Mouse (Mus musculus): ENCODE measurements around the gene Olfr1141. TPM values are rescaled to one million over a fixed set of nuclear protein-coding genes. Genes with fewer than 3 reads are reported as not detected.

The Olfr1141 gene
- polyA plus RNA-seq, 1 experiment: not detected

GRCm38 (mm10) chr2:87739878-87740277 lies 13.9 kb downstream of the Olfr1141 start, which contains the start of gene Olfr1138:
TSS of gene Olfr1138 (minus strand) at chr2:87739978.
- TF ChIP-seq MYOG (IDR thresholded peaks at IDR 0.05; ENCODE audit: control insufficient read depth, extremely low read depth, insufficient read length) (no peak), MYOD1 (IDR thresholded peaks at IDR 0.05; ENCODE audit: control insufficient read depth, insufficient read length, low read depth) (no peak), FOSL1 (IDR thresholded peaks at IDR 0.05; ENCODE audit: insufficient read depth, low read length, poor library complexity, severe bottlenecking) (no peak), MAX (IDR thresholded peaks at IDR 0.05) (no peak), CTCF (IDR thresholded peaks at IDR 0.05; ENCODE audit: control insufficient read depth, insufficient read depth, insufficient read length) (no peak), USF1 (IDR thresholded peaks at IDR 0.05; ENCODE audit: low read depth) (no peak), CEBPB (IDR thresholded peaks at IDR 0.05; ENCODE audit: low read depth) (no peak)
- H3K79me2 ChIP-seq (ENCODE audit: control insufficient read depth, insufficient read depth): no peaks in the 10 kb centered on the region
- no peak within 1 kb of the TSS for H3K4me3 ChIP-seq (ENCODE audit: insufficient read depth, poor library complexity, severe bottlenecking)
- H3K27me3 ChIP-seq (ENCODE audit: control insufficient read depth, insufficient read depth, insufficient read length): no peaks in the 10 kb centered on the region
- no peak within 1 kb of the TSS for H3ac ChIP-seq (ENCODE audit: control insufficient read depth, insufficient read length, low read depth)
- H3K79me3 ChIP-seq (ENCODE audit: low read depth): no peaks in the 10 kb centered on the region
- no peaks in the 10 kb centered on the region for H3K36me3 ChIP-seq (ENCODE audit: control insufficient read depth, insufficient read depth)

- no peak within 1 kb of the TSS for H3ac ChIP-seq (ENCODE audit: control insufficient read depth, insufficient read length, low read depth)
- H3K36me3 ChIP-seq (ENCODE audit: control insufficient read depth, insufficient read depth): no peaks in the 10 kb centered on the region
- no peak for TF ChIP-seq MYOD1 (IDR thresholded peaks at IDR 0.05; ENCODE audit: control insufficient read depth, insufficient read length, low read depth)
- no peak for TF ChIP-seq MAX (IDR thresholded peaks at IDR 0.05)
- no peak for TF ChIP-seq FOSL1 (IDR thresholded peaks at IDR 0.05; ENCODE audit: insufficient read depth, low read length, poor library complexity, severe bottlenecking)
- TF ChIP-seq CTCF (IDR thresholded peaks at IDR 0.05; ENCODE audit: control insufficient read depth, insufficient read depth, insufficient read length): no peak
- TF ChIP-seq MYOG (IDR thresholded peaks at IDR 0.05; ENCODE audit: control insufficient read depth, extremely low read depth, insufficient read length): no peak
- no peaks in the 10 kb centered on the region for H3K27me3 ChIP-seq (ENCODE audit: control insufficient read depth, insufficient read depth, insufficient read length)
- H3K79me3 ChIP-seq (ENCODE audit: low read depth): no peaks in the 10 kb centered on the region
- H3K4me3 ChIP-seq (ENCODE audit: insufficient read depth, poor library complexity, severe bottlenecking): no peak within 1 kb of the TSS
- H3K79me2 ChIP-seq (ENCODE audit: control insufficient read depth, insufficient read depth): no peaks in the 10 kb centered on the region
Measured at GRCm38 (mm10) chr2:87713079-87713478, 40.7 kb downstream of the Olfr1141 start, which contains the start of gene Olfr1137. TSS of gene Olfr1137 (minus strand) at chr2:87713179.

Other genes with a start within 250 kb of the Olfr1141 start
- gene Pramel6, start 247.4 kb downstream of the Olfr1141 start, polyA plus RNA-seq (2012; fragmentation: generic; extraction: Trizol): not detected
- not detected for gene Olfr153, start 222.2 kb downstream of the Olfr1141 start, polyA plus RNA-seq (2012; fragmentation: generic; extraction: Trizol)
- not detected for gene Olfr1128, start 208.4 kb downstream of the Olfr1141 start, polyA plus RNA-seq (2012; fragmentation: generic; extraction: Trizol)
- gene Olfr1129, start 180.1 kb downstream of the Olfr1141 start, polyA plus RNA-seq (2012; fragmentation: generic; extraction: Trizol): not detected
- gene Olfr1130, start 147.8 kb downstream of the Olfr1141 start, polyA plus RNA-seq (2012; fragmentation: generic; extraction: Trizol): not detected
- not detected for gene Olfr1131, start 126.9 kb downstream of the Olfr1141 start, polyA plus RNA-seq (2012; fragmentation: generic; extraction: Trizol)
- gene Olfr1132, start 116.5 kb downstream of the Olfr1141 start, polyA plus RNA-seq (2012; fragmentation: generic; extraction: Trizol): not detected
- not detected for gene Olfr1133, start 106.6 kb downstream of the Olfr1141 start, polyA plus RNA-seq (2012; fragmentation: generic; extraction: Trizol)
- gene Olfr1134, start 95.5 kb downstream of the Olfr1141 start, polyA plus RNA-seq (2012; fragmentation: generic; extraction: Trizol): not detected
- gene Olfr1135, start 80.3 kb downstream of the Olfr1141 start, polyA plus RNA-seq (2012; fragmentation: generic; extraction: Trizol): not detected
- gene Olfr1136, start 60.0 kb downstream of the Olfr1141 start, polyA plus RNA-seq (2012; fragmentation: generic; extraction: Trizol): not detected
- not detected for gene Olfr1137, start 40.8 kb downstream of the Olfr1141 start, polyA plus RNA-seq (2012; fragmentation: generic; extraction: Trizol)
- not detected for gene Olfr1138, start 14.0 kb downstream of the Olfr1141 start, polyA plus RNA-seq (2012; fragmentation: generic; extraction: Trizol)
- gene Olfr1140, start 10.2 kb downstream of the Olfr1141 start, polyA plus RNA-seq (2012; fragmentation: generic; extraction: Trizol): not detected
- not detected for gene Olfr152, start 25.5 kb upstream of the Olfr1141 start, polyA plus RNA-seq (2012; fragmentation: generic; extraction: Trizol)
- not detected for gene Olfr1143, start 46.6 kb upstream of the Olfr1141 start, polyA plus RNA-seq (2012; fragmentation: generic; extraction: Trizol)
- gene Olfr1145, start 55.8 kb upstream of the Olfr1141 start, polyA plus RNA-seq (2012; fragmentation: generic; extraction: Trizol): not detected
- gene Olfr1148, start 76.5 kb upstream of the Olfr1141 start, polyA plus RNA-seq (2012; fragmentation: generic; extraction: Trizol): not detected
- not detected for gene Olfr1150-ps1, start 90.0 kb upstream of the Olfr1141 start, polyA plus RNA-seq (2012; fragmentation: generic; extraction: Trizol)
- not detected for gene Olfr1151, start 101.9 kb upstream of the Olfr1141 start, polyA plus RNA-seq (2012; fragmentation: generic; extraction: Trizol)
- gene Olfr1152, start 112.5 kb upstream of the Olfr1141 start, polyA plus RNA-seq (2012; fragmentation: generic; extraction: Trizol): not detected
- not detected for gene Olfr1153, start 141.0 kb upstream of the Olfr1141 start, polyA plus RNA-seq (2012; fragmentation: generic; extraction: Trizol)
- not detected for gene Olfr1154, start 151.2 kb upstream of the Olfr1141 start, polyA plus RNA-seq (2012; fragmentation: generic; extraction: Trizol)
- not detected for gene Olfr1155, start 191.1 kb upstream of the Olfr1141 start, polyA plus RNA-seq (2012; fragmentation: generic; extraction: Trizol)
- gene Olfr1156, start 199.1 kb upstream of the Olfr1141 start, polyA plus RNA-seq (2012; fragmentation: generic; extraction: Trizol): not detected
- not detected for gene Olfr1157, start 214.3 kb upstream of the Olfr1141 start, polyA plus RNA-seq (2012; fragmentation: generic; extraction: Trizol)
- gene Olfr74, start 220.7 kb upstream of the Olfr1141 start, polyA plus RNA-seq (2012; fragmentation: generic; extraction: Trizol): not detected
- not detected for gene Olfr1158, start 236.1 kb upstream of the Olfr1141 start, polyA plus RNA-seq (2012; fragmentation: generic; extraction: Trizol)